Mouse (Mus musculus): ENCODE results near the gene Rab11fip2. TPM values are rescaled to one million over a fixed set of nuclear protein-coding genes. Genes with fewer than 3 reads are reported as not detected.

Rab11fip2 gene
- polyA plus RNA-seq (2014; fragmentation: Illumina TruSeq; extraction: RNeasy Lipid Tissue Mini Kit (QIAGEN cat#74804); ENCODE audit: low read depth, low replicate concordance), result 24.8 TPM

GRCm38 (mm10) chr19:59943322-59943871 is at the start of gene Rab11fip2:
TSS of gene Rab11fip2 (minus strand) at chr19:59943654.

